Comparison of ENCODE assay signal across 8 mouse cellular contexts in genomic region chr8:109565498-109566333, GRCm38 (mm10). TPM values are rescaled to one million over a fixed set of nuclear protein-coding genes. Genes with fewer than 3 reads are reported as not detected.
A peak's percentile ranks its signal among the peaks of the same experiment; 100 is the strongest.
DNase-seq lines count a peak whose midpoint lies in the region; ATAC-seq and TF ChIP-seq lines count a peak whose summit lies in the region.

TSS of gene Dhx38 (minus strand) at chr8:109565861.
TSS of gene Txnl4b (plus strand) at chr8:109565892.

- H3K27ac ChIP-seq in forebrain, embryonic 16.5 days (ENCODE audit: low read length) = peak within 1 kb of the TSS; percentile 90
- peak within 1 kb of the TSS; percentile 95 for H3K27ac ChIP-seq in layer of hippocampus, adult 2 months
- peak within 1 kb of the TSS; percentile 93 for H3K27ac ChIP-seq in lung, embryonic 14.5 days (ENCODE audit: low read depth)
- peak within 1 kb of the TSS; percentile 81 for H3K27ac ChIP-seq in olfactory bulb, adult 2 months (ENCODE audit: insufficient read depth, low read depth, low read length)
- H3K27ac ChIP-seq in thymus, adult 2 months (ENCODE audit: control insufficient read depth, insufficient read depth, low read length) = peak within 1 kb of the TSS; percentile 79

- H3K9ac ChIP-seq in forebrain, embryonic 16.5 days (replicated peaks; ENCODE audit: low read depth, low read length) = peak within 1 kb of the TSS; percentile 90
- H3K9ac ChIP-seq in lung, embryonic 14.5 days = peak within 1 kb of the TSS; percentile 92

- intact Hi-C loops in heart, postnatal 36 days (cut with DNase I) = loop anchor here (1.0 to 10.0 kb wide), 3 partner anchors 43 to 1981 kb away; partner anchors contain the start of genes Ap1g1, Dhodh and Psmd7

- WGBS in forebrain, embryonic 16.5 days = under 1% methylated on average over 52 of the region's 52 CpGs
- under 1% methylated on average over 52 of the region's 52 CpGs for WGBS in lung, embryonic 14.5 days
- WGBS in olfactory bulb, adult 2 months = under 1% methylated on average over 52 of the region's 52 CpGs
- WGBS in thymus, adult 2 months = under 1% methylated on average over 52 of the region's 52 CpGs

- H3K27me3 ChIP-seq in G1E (ENCODE audit: insufficient read depth, low read length) = no peaks in the 10 kb centered on the region
- no peaks in the 10 kb centered on the region for H3K27me3 ChIP-seq in forebrain, embryonic 16.5 days (replicated peaks; ENCODE audit: control insufficient read depth, insufficient read depth, low read length)
- H3K27me3 ChIP-seq in lung, embryonic 14.5 days (ENCODE audit: insufficient read depth, low read length) = no peaks in the 10 kb centered on the region
- H3K27me3 ChIP-seq in thymus, adult 2 months (ENCODE audit: control insufficient read depth, insufficient read depth, low read length) = no peaks in the 10 kb centered on the region

- no peak for TF ChIP-seq CTCF in G1E (IDR thresholded peaks at IDR 0.05; ENCODE audit: low read depth, low read length)
- no peak for TF ChIP-seq CTCF in layer of hippocampus, adult 2 months (conservative IDR thresholded peaks at IDR 0.05)
- TF ChIP-seq CTCF in lung, embryonic 14.5 days (IDR thresholded peaks at IDR 0.05; ENCODE audit: low read depth) = no peak
- no peak for TF ChIP-seq CTCF in olfactory bulb, adult 2 months (IDR thresholded peaks at IDR 0.05; ENCODE audit: insufficient read depth, low read depth, low read length)
- peak; percentile 64; the same call in 1 of the 2 replicates for TF ChIP-seq CTCF in thymus, adult 2 months (IDR thresholded peaks at IDR 0.05; ENCODE audit: borderline replicate concordance, control insufficient read depth, extremely low read depth, insufficient read depth, low read length, poor library complexity)

- peak; percentile 98 for ATAC-seq in G1E (ENCODE audit: extremely low read depth, insufficient number of reproducible peaks, low FRiP score, poor library complexity, severe bottlenecking)
- ATAC-seq in forebrain, embryonic 16.5 days = peak; percentile 100
- ATAC-seq in lung, embryonic 14.5 days (ENCODE audit: insufficient read depth) = peak; percentile 100

- peak; percentile 98 for DNase-seq in G1E (ENCODE audit: low spot score)
- DNase-seq in cerebellum, adult 18-20 months = peak; percentile 98 to 99
- peak; percentile 98 to 99 for DNase-seq in heart, postnatal 36 days
- peak; percentile 98 to 99 for DNase-seq in layer of hippocampus, adult 2 months (ENCODE audit: low spot score in 2 of 2)
- peak; percentile 100 for DNase-seq in lung, embryonic 14.5 days
- peak; percentile 96 for DNase-seq in thymus, adult 2 months

- H3K4me3 ChIP-seq in G1E (ENCODE audit: low read depth, low read length) = peak within 1 kb of the TSS; percentile 86
- H3K4me3 ChIP-seq in forebrain, embryonic 16.5 days (replicated peaks; ENCODE audit: low read length) = peak within 1 kb of the TSS; percentile 87
- peak within 1 kb of the TSS; percentile 71 for H3K4me3 ChIP-seq in layer of hippocampus, adult 2 months
- H3K4me3 ChIP-seq in lung, embryonic 14.5 days (ENCODE audit: low read depth, low read length) = peak within 1 kb of the TSS; percentile 84
- H3K4me3 ChIP-seq in olfactory bulb, adult 2 months (ENCODE audit: insufficient read depth, low read depth, low read length) = peak within 1 kb of the TSS; percentile 93
- peak within 1 kb of the TSS; percentile 83 for H3K4me3 ChIP-seq in thymus, adult 2 months (ENCODE audit: control insufficient read depth, insufficient read depth, low read length)

- TF ChIP-seq POLR2A in olfactory bulb, adult 2 months (IDR thresholded peaks at IDR 0.05; ENCODE audit: insufficient read depth, low read depth, low read length) = 0 out of 2 replicates have a peak, but pooled peaks have one; percentile 9
- peak; percentile 48; the same call in 1 of the 2 replicates for TF ChIP-seq POLR2A in thymus, adult 2 months (IDR thresholded peaks at IDR 0.05; ENCODE audit: control insufficient read depth, extremely low read depth, insufficient read depth, low read length, poor library complexity)

- peaks cover 22% of the 10 kb centered on the region for H3K4me1 ChIP-seq in G1E (ENCODE audit: insufficient read depth, low read depth, low read length)
- H3K4me1 ChIP-seq in forebrain, embryonic 16.5 days (replicated peaks; ENCODE audit: control insufficient read depth, insufficient read depth, low read length) = peaks cover 16% of the 10 kb centered on the region
- H3K4me1 ChIP-seq in lung, embryonic 14.5 days (ENCODE audit: insufficient read depth) = peaks cover 12% of the 10 kb centered on the region; the same call in 1 of the 2 replicates
- H3K4me1 ChIP-seq in olfactory bulb, adult 2 months (ENCODE audit: control insufficient read depth, insufficient read depth, low read length) = peaks cover 4% of the 10 kb centered on the region; the same call in 1 of the 2 replicates
- H3K4me1 ChIP-seq in thymus, adult 2 months (replicated peaks; ENCODE audit: control insufficient read depth, insufficient read depth, low read length) = peaks cover 7% of the 10 kb centered on the region; the same call in 1 of the 2 replicates

- no peaks in the 10 kb centered on the region for H3K9me3 ChIP-seq in G1E (replicated peaks)
- H3K9me3 ChIP-seq in forebrain, embryonic 16.5 days (ENCODE audit: control insufficient read depth, low read length) = no peaks in the 10 kb centered on the region
- H3K9me3 ChIP-seq in lung, embryonic 14.5 days (ENCODE audit: low read depth, low read length) = no peaks in the 10 kb centered on the region

- H3K36me3 ChIP-seq in G1E (replicated peaks) = peaks cover 52% of the 10 kb centered on the region
- H3K36me3 ChIP-seq in forebrain, embryonic 16.5 days (ENCODE audit: control insufficient read depth, insufficient read depth) = peaks cover 6% of the 10 kb centered on the region
- peaks cover 27% of the 10 kb centered on the region for H3K36me3 ChIP-seq in lung, embryonic 14.5 days (ENCODE audit: insufficient read depth)
- H3K36me3 ChIP-seq in thymus, adult 2 months (ENCODE audit: control insufficient read depth, insufficient read depth, low read length) = peaks cover 29% of the 10 kb centered on the region

- peak within 1 kb of the TSS; percentile 87 for H3K4me2 ChIP-seq in forebrain, embryonic 16.5 days (ENCODE audit: low read length)
- H3K4me2 ChIP-seq in lung, embryonic 14.5 days = peak within 1 kb of the TSS; percentile 82

RNA-seq across cellular contexts. Expression of gene Dhx38, which starts in this region (rescaled TPM):
- 16.3 and 22.9 TPM in 2 replicates for total RNA-seq in G1E (2014; fragmentation: Nextera tagmentation)
- total RNA-seq in G1E (2017) = 36.1 and 37.5 TPM in 2 replicates
- 26.8 and 34.1 TPM in 2 replicates for polyA plus RNA-seq in G1E (2012)
- 25.1 and 25.8 TPM in 2 replicates for polyA plus RNA-seq in forebrain, embryonic 16.5 days (2015; fragmentation: Nextera tagmentation; extraction: Ambion mirVana)
- total RNA-seq in heart, postnatal 36 days (2021) = 10 to 100 TPM; 12.3 to 12.6 TPM
- 10 to 100 TPM; 28.0 to 30.1 TPM for total RNA-seq in layer of hippocampus, adult 2 months (2021)
- 23.5 and 25.1 TPM in 2 replicates for polyA plus RNA-seq in lung, embryonic 14.5 days (2014; fragmentation: Nextera tagmentation; extraction: Ambion mirVana)
- polyA plus RNA-seq in olfactory bulb, adult 2 months (2012; ENCODE audit: insufficient read depth, insufficient read length, low replicate concordance, missing spikeins) = 90.7 TPM in 1 of 2 replicates, not detected in the other
- polyA plus RNA-seq in thymus, adult 2 months (2012; rRNA removed) = 36.7 and 41.7 TPM in 2 replicates

RNA-seq across cellular contexts. Expression of gene Txnl4b, which starts in this region (rescaled TPM):
- total RNA-seq in G1E (2014; fragmentation: Nextera tagmentation) = 9.6 and 10.5 TPM in 2 replicates
- 20.3 TPM in 2 replicates for total RNA-seq in G1E (2017)
- 6.1 and 8.1 TPM in 2 replicates for polyA plus RNA-seq in G1E (2012)
- polyA plus RNA-seq in forebrain, embryonic 16.5 days (2015; fragmentation: Nextera tagmentation; extraction: Ambion mirVana) = 30.8 and 31.5 TPM in 2 replicates
- 1 to 10 TPM; 4.2 to 4.8 TPM for total RNA-seq in heart, postnatal 36 days (2021)
- total RNA-seq in layer of hippocampus, adult 2 months (2021) = 10 to 100 TPM; 13.6 to 17.6 TPM
- 25.1 and 26.0 TPM in 2 replicates for polyA plus RNA-seq in lung, embryonic 14.5 days (2014; fragmentation: Nextera tagmentation; extraction: Ambion mirVana)
- not detected in 2 replicates for polyA plus RNA-seq in olfactory bulb, adult 2 months (2012; ENCODE audit: insufficient read depth, insufficient read length, low replicate concordance, missing spikeins)
- 8.0 and 9.0 TPM in 2 replicates for polyA plus RNA-seq in thymus, adult 2 months (2012; rRNA removed)

Comparison
In these comparisons a context has a peak if more than half of its experiments do, and no peak if none do; other contexts are left out.
1. Peak in every context shown above with its lines: DNase-seq, ATAC-seq, H3K4me3 ChIP-seq and H3K27ac ChIP-seq.